Mouse (Mus musculus): Measurements from ENCODE around the gene Acat1.

- TF ChIP-seq CTCF (IDR thresholded peaks at IDR 0.05; ENCODE audit: extremely low read depth, insufficient read depth, insufficient read length, insufficient replicate concordance) (no peak), POLR2A (IDR thresholded peaks at IDR 0.05; ENCODE audit: low read depth, low read length) (no peak)
These were observed 8.6 kb downstream of the Acat1 start for GRCm38 (mm10) chr9:53601541-53601940.

Measured in spleen, adult 2 months (tissue).